Mouse (Mus musculus) embryonic facial prominence, embryonic 14.5 days (tissue): ENCODE results near the gene Stk40. TPM values are rescaled to one million over a fixed set of nuclear protein-coding genes. Genes with fewer than 3 reads are reported as not detected.
"Not testable (repeated sequence)": the region's sequence is repeated elsewhere in the genome, so short reads cannot be mapped to it uniquely, and the experiment has no call there.

Source experiments
- ATAC-seq: fragments of 200-750 bp; cut with Nextera tagmentation; 2 replicates; pipeline ENCODE4 v1.8.0; 2017; ENCODE audit warnings: low read depth, moderate number of reproducible peaks, moderate TSS enrichment
- DNase-seq: peaks from one replicate; pipeline ENCODE4 v3.0.0-alpha.2; 2015; ENCODE audit warnings: low spot score
- H3K27ac ChIP-seq: fragments of 300-500 bp; sonication (generic); replicated peaks from 2 replicates; pipeline ENCODE4 v1.5.1; 2014; ENCODE audit warnings: low read depth, mild to moderate bottlenecking, low read length, moderate library complexity
- H3K27me3 ChIP-seq: fragments of 300-500 bp; sonication (generic); replicated peaks from 2 replicates; pipeline ENCODE4 v1.6.1; 2014; ENCODE audit warnings: low read length; ENCODE audit not compliant: control insufficient read depth, insufficient read depth
- H3K36me3 ChIP-seq: fragments of 300-500 bp; sonication (generic); 2 replicates; pipeline ENCODE4 v1.6.1; 2014; ENCODE audit warnings: low read length, mixed read lengths; ENCODE audit not compliant: control insufficient read depth, insufficient read depth
- H3K4me1 ChIP-seq: fragments of 300-500 bp; sonication (generic); 2 replicates; pipeline ENCODE4 v1.6.1; 2014; ENCODE audit warnings: antibody characterized with exemption, low read length; ENCODE audit not compliant: control insufficient read depth, insufficient read depth
- H3K4me2 ChIP-seq: fragments of 300-500 bp; sonication (generic); 2 replicates; pipeline ENCODE4 v1.6.1; 2014; ENCODE audit warnings: low read depth, mild to moderate bottlenecking, low read length, moderate library complexity, mixed read lengths
- H3K4me3 ChIP-seq: fragments of 300-500 bp; sonication (generic); 2 replicates; pipeline ENCODE4 v1.5.1; 2014; ENCODE audit warnings: low read depth, mild to moderate bottlenecking, low read length
- H3K9ac ChIP-seq: fragments of 300-500 bp; sonication (generic); 2 replicates; pipeline ENCODE4 v1.6.1; 2014; ENCODE audit warnings: low read depth, mild to moderate bottlenecking, low read length, moderate library complexity, mixed read lengths
- H3K9me3 ChIP-seq: fragments of 300-500 bp; sonication (generic); 2 replicates; pipeline ENCODE4 v1.6.1; 2016; ENCODE audit warnings: low read length; ENCODE audit not compliant: control insufficient read depth
- WGBS: fragments of 180-500 bp; shearing (Covaris S2); extraction: QIAGEN DNeasy Blood & Tissue Kit; methylation state at CpG from one replicate; pipeline ENCODE4 v1.1.7; 2014; 5-methylcytosine and 5-hydroxymethylcytosine counted together
- polyA plus RNA-seq: library from polyadenylated mRNA; unstranded; fragments of >200 nt; fragmentation: Nextera tagmentation; extraction: Ambion mirVana; gene quantifications from 2 replicates; pipeline ENCODE4 v1.2.1, GENCODE M21; 2014

Gene Stk40
- polyA plus RNA-seq, 1 experiment from 2014 or later: 26.8 TPM

- no peak overlapping the region for H3K9ac ChIP-seq
- H3K27me3 ChIP-seq: no peaks in the 10 kb centered on the region
- H3K9me3 ChIP-seq: 0 out of 2 replicates have a peak, but pooled peaks cover 3% of the 10 kb centered on the region
- no peak overlapping the region for H3K4me3 ChIP-seq
- no peak for ATAC-seq
- no peak for DNase-seq
- no peak overlapping the region for H3K27ac ChIP-seq
- 81% methylated on average over 6 of the region's 6 CpGs for WGBS
- H3K4me2 ChIP-seq: no peak overlapping the region
- peaks cover 8% of the 10 kb centered on the region; the same call in 1 of the 2 replicates for H3K4me1 ChIP-seq
- peaks cover 14% of the 10 kb centered on the region for H3K36me3 ChIP-seq
These were observed 57.7 kb downstream of the Stk40 start for GRCm38 (mm10) chr4:126161456-126161855.

GRCm38 (mm10) chr4:126161986-126162385 lies 58.2 kb downstream of the Stk40 start:
- no peak for ATAC-seq
- no peaks in the 10 kb centered on the region for H3K27me3 ChIP-seq
- H3K9me3 ChIP-seq: no peaks in the 10 kb centered on the region
- H3K4me3 ChIP-seq: peak overlapping the region; percentile 65
- WGBS: 43% methylated on average over 8 of the region's 9 CpGs
- H3K4me2 ChIP-seq: peak overlapping the region; percentile 99
- peaks cover 8% of the 10 kb centered on the region; the same call in 1 of the 2 replicates for H3K4me1 ChIP-seq
- H3K9ac ChIP-seq: peak overlapping the region; percentile 91
- peaks cover 19% of the 10 kb centered on the region for H3K36me3 ChIP-seq
- DNase-seq: no peak
- H3K27ac ChIP-seq: peak overlapping the region; percentile 88

GRCm38 (mm10) chr4:126162544-126163066 lies 58.8 kb downstream of the Stk40 start:
- no peaks in the 10 kb centered on the region for H3K9me3 ChIP-seq
- DNase-seq (peak; percentile 96), ATAC-seq (peak; percentile 95)
- WGBS: 0% methylated on average over 26 of the region's 44 CpGs
- H3K36me3 ChIP-seq: peaks cover 23% of the 10 kb centered on the region
- peaks cover 8% of the 10 kb centered on the region; the same call in 1 of the 2 replicates for H3K4me1 ChIP-seq
- H3K9ac ChIP-seq: peak overlapping the region; percentile 91
- peak overlapping the region; percentile 65 for H3K4me3 ChIP-seq
- peak overlapping the region; percentile 99 for H3K4me2 ChIP-seq
- H3K27me3 ChIP-seq: no peaks in the 10 kb centered on the region
- H3K27ac ChIP-seq: peak overlapping the region; percentile 88

GRCm38 (mm10) chr4:126163067-126163659 lies 59.4 kb downstream of the Stk40 start, which contains the start of gene Sh3d21:
TSS of gene Sh3d21 (minus strand) at chr4:126163491.
- peak within 1 kb of the TSS; percentile 65 for H3K4me3 ChIP-seq
- ATAC-seq (peak; percentile 34), DNase-seq (peak; percentile 39)
- H3K27ac ChIP-seq: peak within 1 kb of the TSS; percentile 88
- peak within 1 kb of the TSS; percentile 99 for H3K4me2 ChIP-seq
- peaks cover 8% of the 10 kb centered on the region; the same call in 1 of the 2 replicates for H3K4me1 ChIP-seq
- H3K27me3 ChIP-seq: no peaks in the 10 kb centered on the region
- no peaks in the 10 kb centered on the region for H3K9me3 ChIP-seq
- WGBS: 8% methylated on average over 14 of the region's 22 CpGs
- peaks cover 25% of the 10 kb centered on the region for H3K36me3 ChIP-seq
- peak within 1 kb of the TSS; percentile 91 for H3K9ac ChIP-seq

GRCm38 (mm10) chr4:126163685-126164084 lies 59.9 kb downstream of the Stk40 start:
- Histone ChIP-seq H3K4me1 (peaks cover 8% of the 10 kb centered on the region; the same call in 1 of the 2 replicates), H3K27ac (peak overlapping the region; percentile 88), H3K36me3 (peaks cover 30% of the 10 kb centered on the region), H3K9ac (peak overlapping the region; percentile 91; the same call in 1 of the 2 replicates), H3K9me3 (no peaks in the 10 kb centered on the region), H3K4me2 (peak overlapping the region; percentile 99), H3K4me3 (no peak overlapping the region), H3K27me3 (no peaks in the 10 kb centered on the region)
- WGBS: 60% methylated on average over 4 of the region's 4 CpGs
- no peak for DNase-seq
- no peak for ATAC-seq

- H3K4me1 ChIP-seq, H3K9me3 ChIP-seq, H3K27ac ChIP-seq, H3K4me3 ChIP-seq, DNase-seq, ATAC-seq, H3K4me2 ChIP-seq, H3K27me3 ChIP-seq, H3K9ac ChIP-seq: not testable (repeated sequence)
- peaks cover 44% of the 10 kb centered on the region for H3K36me3 ChIP-seq
- WGBS: 66% methylated on average over 8 of the region's 10 CpGs
These were observed 61.3 kb downstream of the Stk40 start for GRCm38 (mm10) chr4:126165092-126165491.

- no peaks in the 10 kb centered on the region for H3K27me3 ChIP-seq
- WGBS: 81% methylated on average over 3 of the region's 3 CpGs
- H3K4me1 ChIP-seq: peaks cover 8% of the 10 kb centered on the region; the same call in 1 of the 2 replicates
- no peak overlapping the region for H3K27ac ChIP-seq
- no peak overlapping the region for H3K4me2 ChIP-seq
- no peaks in the 10 kb centered on the region for H3K9me3 ChIP-seq
- H3K4me3 ChIP-seq: no peak overlapping the region
- peaks cover 54% of the 10 kb centered on the region for H3K36me3 ChIP-seq
- ATAC-seq: no peak
- no peak for DNase-seq
- no peak overlapping the region for H3K9ac ChIP-seq
These were observed 62.3 kb downstream of the Stk40 start for GRCm38 (mm10) chr4:126166084-126166483.

- ATAC-seq (no peak), DNase-seq (no peak)
- Histone ChIP-seq H3K9ac (no peak overlapping the region), H3K27me3 (no peaks in the 10 kb centered on the region), H3K36me3 (peaks cover 82% of the 10 kb centered on the region), H3K4me3 (no peak overlapping the region), H3K4me2 (no peak overlapping the region), H3K4me1 (no peaks in the 10 kb centered on the region), H3K9me3 (no peaks in the 10 kb centered on the region), H3K27ac (no peak overlapping the region)
- 90% methylated on average over 6 of the region's 6 CpGs for WGBS
These were observed 65.1 kb downstream of the Stk40 start for GRCm38 (mm10) chr4:126168851-126169250.
